Mouse (Mus musculus): ENCODE measurements at regions not wholly inside any gene's neighbourhood (a gene's known extent, or its start where the extent isn't known, plus 50 kb on each side); places are given as distances from the start of the nearest gene placed in this dataset.

DNA sequence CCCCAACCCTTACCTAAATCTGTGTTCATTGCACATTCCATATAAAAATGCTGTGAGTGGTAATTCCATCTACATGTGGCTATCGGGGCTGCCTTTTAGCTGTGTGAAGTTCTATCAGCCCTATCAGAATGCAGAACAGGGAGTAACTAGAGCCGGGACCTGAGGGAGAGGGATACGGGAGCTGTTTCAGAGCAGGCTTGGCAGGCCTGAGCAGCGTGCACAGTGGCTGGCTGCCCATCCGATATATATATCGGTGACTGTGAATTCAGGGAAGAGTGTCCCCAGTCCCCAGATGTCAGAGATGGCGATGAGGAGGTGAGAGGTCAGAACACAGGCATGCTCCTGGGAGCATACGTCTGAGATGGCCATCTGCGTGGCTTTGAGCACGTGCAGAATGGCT is 79.0 kb downstream of the Arl4c start:
- ATAC-seq (replicated peaks; ENCODE audit: insufficient number of reproducible peaks, low FRiP score, low TSS enrichment, poor library complexity, severe bottlenecking), result no peak

DNA sequence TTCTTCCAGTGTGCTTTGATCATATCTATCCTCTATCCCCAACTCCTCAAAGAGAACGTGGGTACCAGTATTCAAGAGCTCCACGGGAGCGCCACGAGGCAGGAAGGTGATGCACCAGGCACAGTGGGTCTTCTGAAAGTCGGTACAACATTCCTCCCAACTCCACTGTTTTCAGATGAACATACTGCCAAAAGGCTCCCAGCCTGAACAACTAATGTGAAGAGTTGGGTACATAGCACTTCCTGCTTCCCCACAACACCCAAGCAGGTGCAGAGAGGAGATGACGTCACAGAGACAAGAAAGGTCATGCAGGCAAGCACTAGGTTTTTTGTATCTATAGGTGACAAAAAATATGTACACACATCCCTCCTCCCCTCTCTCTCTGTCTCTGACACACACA is 79.7 kb downstream of the Arl4c start:
- no peak for ATAC-seq (replicated peaks; ENCODE audit: insufficient number of reproducible peaks, low FRiP score, low TSS enrichment, poor library complexity, severe bottlenecking)

DNA sequence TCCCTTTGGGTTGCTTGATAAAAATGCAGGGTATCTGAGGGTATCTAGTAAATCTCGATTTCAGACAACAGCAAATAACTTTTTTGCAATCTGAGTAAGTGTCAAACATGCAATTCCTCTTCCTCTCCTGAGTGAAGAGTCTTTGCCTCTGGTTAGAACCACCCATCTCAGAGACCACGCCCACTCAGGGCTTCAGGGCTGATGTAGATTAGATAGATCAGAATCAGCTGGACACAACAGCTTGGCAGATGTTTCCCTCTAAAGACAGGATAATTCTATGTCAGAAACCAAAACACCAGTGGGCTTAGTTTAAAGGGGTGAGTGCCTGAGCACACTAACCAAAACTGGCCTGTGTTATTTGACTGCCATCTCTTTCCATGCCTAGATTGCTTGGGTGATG is 80.8 kb downstream of the Arl4c start:
- ATAC-seq (replicated peaks; ENCODE audit: insufficient number of reproducible peaks, low FRiP score, low TSS enrichment, poor library complexity, severe bottlenecking), result no peak

DNA sequence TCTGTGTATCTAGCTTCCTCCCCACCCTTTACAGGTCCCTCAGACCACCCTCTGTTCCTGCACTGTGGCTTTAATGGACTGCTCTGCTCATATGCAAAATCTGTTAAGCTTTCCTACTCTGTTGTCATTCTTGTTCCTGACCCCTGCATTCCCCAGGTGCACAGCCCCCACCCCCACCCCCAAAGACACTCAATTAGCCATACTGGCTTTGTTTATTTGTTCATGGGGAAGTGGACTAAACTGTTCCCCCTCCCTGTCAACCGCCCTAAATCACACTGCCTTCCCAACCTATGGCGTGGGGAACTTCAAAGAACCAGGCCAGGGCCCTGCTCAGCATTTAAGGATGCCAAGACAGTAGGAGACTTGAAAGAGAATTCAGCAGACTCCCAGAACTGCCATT is 89.0 kb downstream of the Arl4c start:
- ATAC-seq (replicated peaks; ENCODE audit: insufficient number of reproducible peaks, low FRiP score, low TSS enrichment, poor library complexity, severe bottlenecking), result no peak

DNA sequence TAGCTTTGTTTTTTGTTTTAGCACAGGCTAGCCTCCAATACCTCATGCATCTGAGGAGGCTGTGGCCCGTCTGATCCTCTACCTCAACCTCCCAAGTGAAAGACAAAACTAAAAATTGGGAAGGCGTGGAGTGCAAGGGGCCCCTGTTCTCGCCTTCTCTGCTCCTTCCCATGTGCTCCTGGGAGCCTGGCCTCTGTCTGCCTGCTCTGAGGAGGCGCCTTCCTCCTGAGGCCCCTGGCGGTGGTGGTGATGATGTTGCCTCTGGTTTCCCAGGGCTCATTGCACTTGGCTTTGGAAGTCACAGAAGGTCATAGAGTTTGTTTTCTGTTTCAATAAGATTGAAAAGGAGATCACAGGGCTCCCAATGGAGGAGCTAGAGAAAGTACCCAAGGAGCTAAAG is 90.8 kb downstream of the Arl4c start:
- no peak for ATAC-seq (replicated peaks; ENCODE audit: insufficient number of reproducible peaks, low FRiP score, low TSS enrichment, poor library complexity, severe bottlenecking)

DNA sequence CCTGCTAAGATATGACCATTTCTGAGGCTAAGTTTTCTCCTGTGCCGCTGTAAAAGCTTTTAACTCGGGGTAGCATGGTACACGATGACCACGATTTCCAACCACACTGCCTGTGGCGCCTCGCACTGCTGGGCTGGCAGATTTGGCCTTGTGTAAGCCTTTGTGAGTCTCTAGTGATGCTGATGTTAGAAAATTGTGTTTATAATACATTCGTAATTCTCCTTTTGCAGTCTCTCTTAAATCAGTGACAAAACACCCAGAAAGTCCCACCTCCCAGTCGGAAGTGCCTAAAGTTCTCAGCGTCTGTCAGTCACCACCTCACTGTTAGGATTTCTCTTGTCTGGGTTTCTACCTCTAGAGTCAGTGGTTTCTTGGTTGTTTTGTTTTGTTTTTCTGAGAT is 91.2 kb downstream of the Arl4c start:
- no peak for ATAC-seq (replicated peaks; ENCODE audit: insufficient number of reproducible peaks, low FRiP score, low TSS enrichment, poor library complexity, severe bottlenecking)

DNA sequence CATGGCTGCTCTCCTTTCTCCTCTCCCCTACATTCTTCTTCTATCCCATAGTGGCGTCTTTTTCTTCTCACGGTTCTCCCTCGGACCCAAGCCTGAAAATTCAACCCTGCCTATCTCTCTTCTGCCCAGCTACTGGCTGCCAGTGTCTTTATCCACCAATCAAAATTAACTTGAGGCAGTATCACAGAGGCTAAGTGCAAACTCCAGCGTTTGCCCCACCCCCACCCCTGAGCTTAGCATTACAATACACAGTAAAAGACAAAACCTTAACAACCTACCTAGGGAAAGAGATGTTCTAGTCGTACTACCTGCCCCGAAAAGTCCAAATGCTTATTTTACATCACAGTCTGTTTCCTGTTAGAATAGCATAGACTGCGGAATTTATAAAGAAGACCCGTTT is 93.2 kb downstream of the Arl4c start:
- no peak for ATAC-seq (replicated peaks; ENCODE audit: insufficient number of reproducible peaks, low FRiP score, low TSS enrichment, poor library complexity, severe bottlenecking)

DNA sequence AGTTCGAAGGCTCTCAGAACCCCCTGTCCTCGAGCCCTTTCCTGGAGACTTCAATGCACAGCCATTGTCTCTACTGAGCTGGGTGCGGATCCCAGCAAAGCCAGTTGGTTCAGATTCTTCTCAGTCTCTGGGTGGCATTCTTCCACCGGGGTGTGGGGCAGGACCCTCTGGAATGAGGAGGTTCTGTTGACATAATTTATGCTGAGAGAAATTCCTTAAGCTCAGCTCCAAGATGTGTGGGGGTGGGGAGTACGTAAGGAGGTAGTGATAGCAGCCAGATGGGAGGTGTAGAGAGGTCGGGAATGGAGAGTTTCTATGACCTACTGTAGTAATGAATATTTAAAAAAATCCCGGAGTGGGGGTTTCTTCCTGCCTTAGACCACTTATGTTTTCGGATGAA is 93.8 kb downstream of the Arl4c start:
- ATAC-seq (replicated peaks; ENCODE audit: insufficient number of reproducible peaks, low FRiP score, low TSS enrichment, poor library complexity, severe bottlenecking), result no peak

DNA sequence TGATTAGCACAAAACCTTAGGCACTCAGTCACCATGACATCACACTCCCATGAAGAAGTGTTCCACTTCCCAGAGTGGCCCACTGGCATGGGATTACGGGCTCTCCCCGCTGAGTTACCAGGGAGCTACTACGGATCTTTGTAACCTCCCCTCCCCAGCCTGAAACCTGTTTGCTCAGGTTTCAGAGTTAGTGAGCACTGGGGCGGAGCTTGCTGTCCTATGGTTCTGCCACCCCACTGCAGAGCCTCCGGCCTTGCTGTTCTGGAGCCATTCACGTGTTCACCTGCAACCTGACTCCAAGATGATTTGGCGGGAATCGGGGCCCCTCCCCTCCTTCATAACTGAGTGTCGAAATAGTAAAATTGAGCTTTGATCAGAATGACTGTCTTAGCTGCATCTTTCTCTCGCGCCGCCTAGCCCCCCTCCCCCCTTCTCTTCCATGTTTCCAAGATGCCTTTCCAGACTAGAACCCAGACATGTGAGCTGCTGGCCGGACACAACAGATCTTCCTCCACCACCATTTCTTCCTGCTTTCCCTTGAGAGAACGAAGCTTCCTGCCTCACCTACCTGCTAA is 95.8 kb upstream of the Glrp1 start:
- ATAC-seq (replicated peaks; ENCODE audit: insufficient number of reproducible peaks, low FRiP score, low TSS enrichment, poor library complexity, severe bottlenecking), result no peak

DNA sequence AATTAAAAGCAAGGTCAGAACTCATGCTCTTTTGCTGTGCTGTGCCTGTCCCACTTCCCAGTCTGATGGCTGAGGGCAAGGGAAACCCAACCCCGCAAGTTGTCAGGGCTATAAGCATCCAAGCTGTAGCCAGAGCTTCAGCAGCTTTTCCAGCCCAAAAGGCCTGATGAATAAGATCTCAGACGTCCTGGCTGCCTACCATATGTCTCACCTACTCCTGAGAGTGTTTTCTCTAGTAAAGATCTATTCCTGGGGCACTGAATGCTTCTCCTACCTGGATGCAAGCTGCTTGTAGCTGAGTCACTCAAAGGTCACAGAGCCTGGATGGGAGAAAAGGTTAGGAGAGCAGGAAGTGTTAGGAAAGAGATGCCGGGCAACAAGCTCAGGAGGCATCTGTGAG is 92.4 kb upstream of the Glrp1 start:
- ATAC-seq (replicated peaks; ENCODE audit: insufficient number of reproducible peaks, low FRiP score, low TSS enrichment, poor library complexity, severe bottlenecking), result no peak

DNA sequence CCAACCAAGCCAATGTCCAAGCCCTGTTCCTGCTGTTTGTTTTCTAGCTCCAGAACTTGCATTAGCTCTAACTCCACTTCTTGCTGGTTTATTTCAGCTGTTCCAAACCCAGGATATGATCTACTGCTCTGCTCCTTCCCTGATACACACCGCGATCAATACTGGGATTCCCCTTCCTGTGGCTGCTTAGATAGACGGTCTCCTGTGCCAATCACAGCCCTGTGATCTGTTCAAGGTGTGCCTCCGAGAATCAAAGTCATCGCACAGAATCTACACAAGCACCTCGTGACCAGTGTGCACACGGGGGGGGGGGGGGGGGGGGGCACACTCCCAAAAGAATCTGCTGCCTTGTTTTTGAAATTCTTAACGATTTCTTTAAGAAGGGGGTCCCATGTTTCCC is 91.9 kb upstream of the Glrp1 start:
- no peak for ATAC-seq (replicated peaks; ENCODE audit: insufficient number of reproducible peaks, low FRiP score, low TSS enrichment, poor library complexity, severe bottlenecking)

DNA sequence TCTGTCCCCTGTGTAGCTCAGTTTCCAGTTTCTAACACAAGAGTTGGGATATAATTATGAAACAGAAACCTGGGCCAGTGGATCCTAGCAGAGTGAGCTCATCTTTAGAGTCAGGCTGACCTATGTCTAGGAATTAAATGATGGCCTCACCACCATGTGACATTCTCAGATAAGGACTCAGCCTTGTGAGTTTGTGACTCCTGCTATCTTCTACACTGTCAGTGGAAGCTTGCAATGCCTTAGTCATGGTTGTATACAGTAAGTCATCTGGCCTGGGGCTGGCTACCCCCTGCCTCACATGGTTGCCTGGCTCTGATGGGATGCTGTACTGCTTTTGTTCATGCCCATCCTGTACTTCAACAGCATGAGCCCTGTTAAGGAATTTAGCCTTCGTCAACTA is 90.3 kb upstream of the Glrp1 start:
- ATAC-seq (replicated peaks; ENCODE audit: insufficient number of reproducible peaks, low FRiP score, low TSS enrichment, poor library complexity, severe bottlenecking), result no peak

DNA sequence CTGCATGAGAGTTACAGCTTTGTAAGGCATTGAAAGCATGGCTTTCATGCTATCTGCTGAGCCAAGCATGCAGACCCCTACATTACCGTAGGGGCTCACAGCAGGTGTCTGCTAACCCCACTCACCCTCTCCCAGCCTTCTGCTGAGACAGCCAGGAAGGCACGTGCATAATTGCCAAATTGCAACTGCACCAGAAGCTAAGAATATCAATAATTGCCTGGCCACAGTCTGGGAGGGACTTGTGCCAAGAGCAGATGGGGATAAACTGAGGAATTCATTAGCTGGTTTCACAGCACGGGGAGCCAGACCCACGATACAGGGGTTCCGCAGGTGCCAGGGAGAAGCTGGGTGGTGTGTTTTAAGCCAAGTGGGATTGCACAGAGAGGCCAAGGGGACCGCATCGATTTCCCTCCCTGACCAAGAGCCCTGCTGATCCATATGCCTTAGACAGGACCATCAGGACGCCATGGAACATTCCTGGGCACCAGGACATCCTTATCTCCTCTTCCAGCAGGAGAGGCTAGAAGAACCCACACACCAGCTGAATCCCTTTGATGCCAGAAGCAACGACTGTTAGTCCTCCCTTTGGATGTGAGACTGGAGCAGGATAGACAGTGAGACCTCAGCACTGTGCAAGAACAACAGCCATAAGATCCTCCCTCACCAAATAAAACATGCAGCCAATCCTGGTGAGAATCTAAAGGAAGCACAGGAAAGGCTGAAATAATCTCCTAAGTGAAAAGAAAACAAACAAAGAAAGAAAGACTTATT is 84.8 kb upstream of the Glrp1 start:
- ATAC-seq (replicated peaks; ENCODE audit: insufficient number of reproducible peaks, low FRiP score, low TSS enrichment, poor library complexity, severe bottlenecking), result no peak

DNA sequence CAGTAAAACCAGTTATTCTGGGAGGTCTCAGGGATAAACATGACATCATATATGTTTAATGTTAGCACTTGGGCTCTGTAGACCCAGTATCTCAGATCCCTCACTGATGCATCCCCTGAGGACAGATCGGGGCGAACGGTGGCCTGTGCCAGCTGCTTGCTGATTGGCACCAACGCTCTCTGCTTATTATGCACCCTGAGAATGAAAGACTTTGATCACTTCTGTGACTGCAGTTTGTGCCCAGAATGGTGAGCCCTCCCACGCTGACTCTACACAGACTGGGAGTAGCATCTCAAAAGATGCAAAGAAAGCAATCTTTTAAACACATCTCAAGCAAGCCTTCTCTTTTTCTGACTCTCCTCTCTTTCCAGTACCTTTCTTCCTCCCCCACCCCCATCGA is 82.2 kb upstream of the Glrp1 start:
- no peak for ATAC-seq (replicated peaks; ENCODE audit: insufficient number of reproducible peaks, low FRiP score, low TSS enrichment, poor library complexity, severe bottlenecking)

DNA sequence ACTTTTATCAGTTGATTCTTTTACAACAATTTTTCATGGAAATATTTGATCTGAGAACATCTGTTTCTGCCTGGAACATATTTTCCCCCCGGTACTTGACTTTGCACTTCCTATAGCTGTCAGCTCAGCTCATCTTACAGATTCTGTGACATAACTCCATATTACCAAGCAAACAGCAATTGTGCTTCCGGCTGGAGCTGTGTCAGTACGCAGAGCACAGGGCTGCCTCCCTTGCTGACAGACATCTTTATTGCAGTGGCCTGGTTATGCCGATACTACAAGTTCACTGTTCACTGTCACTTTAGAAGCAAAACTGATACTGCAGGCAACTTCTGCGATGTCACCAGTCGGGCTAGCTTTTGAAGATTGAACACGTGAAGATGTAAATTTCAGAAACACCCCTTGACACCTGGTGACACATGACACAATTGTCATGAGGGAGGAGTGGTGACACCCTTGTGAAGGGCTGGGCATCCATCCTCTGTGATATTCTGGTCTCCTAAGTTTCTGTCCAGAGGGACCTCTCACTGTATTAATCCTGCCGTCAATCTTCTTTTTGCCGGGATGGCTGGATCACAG is 81.0 kb upstream of the Glrp1 start:
- no peak for ATAC-seq (replicated peaks; ENCODE audit: insufficient number of reproducible peaks, low FRiP score, low TSS enrichment, poor library complexity, severe bottlenecking)

DNA sequence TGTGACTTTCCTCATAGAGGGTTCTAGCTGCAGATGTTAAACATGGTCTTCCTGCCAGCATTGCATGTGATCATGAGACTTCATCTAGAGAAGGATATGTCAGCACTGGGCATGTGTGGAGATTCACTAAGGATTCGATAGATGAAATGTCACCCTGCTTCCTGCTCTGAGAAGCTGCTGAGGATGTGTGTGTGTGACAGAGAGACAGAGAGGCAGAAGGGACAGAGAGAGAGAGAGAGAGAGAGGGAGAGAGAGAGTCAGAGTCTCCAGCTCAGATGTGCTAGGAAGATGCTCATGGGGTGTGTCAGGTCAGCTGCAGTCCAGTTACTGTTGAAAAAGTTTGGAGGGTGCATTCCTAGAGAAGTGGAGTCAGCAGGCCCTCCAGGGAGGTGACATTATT is 78.9 kb upstream of the Glrp1 start:
- ATAC-seq (replicated peaks; ENCODE audit: insufficient number of reproducible peaks, low FRiP score, low TSS enrichment, poor library complexity, severe bottlenecking), result no peak

DNA sequence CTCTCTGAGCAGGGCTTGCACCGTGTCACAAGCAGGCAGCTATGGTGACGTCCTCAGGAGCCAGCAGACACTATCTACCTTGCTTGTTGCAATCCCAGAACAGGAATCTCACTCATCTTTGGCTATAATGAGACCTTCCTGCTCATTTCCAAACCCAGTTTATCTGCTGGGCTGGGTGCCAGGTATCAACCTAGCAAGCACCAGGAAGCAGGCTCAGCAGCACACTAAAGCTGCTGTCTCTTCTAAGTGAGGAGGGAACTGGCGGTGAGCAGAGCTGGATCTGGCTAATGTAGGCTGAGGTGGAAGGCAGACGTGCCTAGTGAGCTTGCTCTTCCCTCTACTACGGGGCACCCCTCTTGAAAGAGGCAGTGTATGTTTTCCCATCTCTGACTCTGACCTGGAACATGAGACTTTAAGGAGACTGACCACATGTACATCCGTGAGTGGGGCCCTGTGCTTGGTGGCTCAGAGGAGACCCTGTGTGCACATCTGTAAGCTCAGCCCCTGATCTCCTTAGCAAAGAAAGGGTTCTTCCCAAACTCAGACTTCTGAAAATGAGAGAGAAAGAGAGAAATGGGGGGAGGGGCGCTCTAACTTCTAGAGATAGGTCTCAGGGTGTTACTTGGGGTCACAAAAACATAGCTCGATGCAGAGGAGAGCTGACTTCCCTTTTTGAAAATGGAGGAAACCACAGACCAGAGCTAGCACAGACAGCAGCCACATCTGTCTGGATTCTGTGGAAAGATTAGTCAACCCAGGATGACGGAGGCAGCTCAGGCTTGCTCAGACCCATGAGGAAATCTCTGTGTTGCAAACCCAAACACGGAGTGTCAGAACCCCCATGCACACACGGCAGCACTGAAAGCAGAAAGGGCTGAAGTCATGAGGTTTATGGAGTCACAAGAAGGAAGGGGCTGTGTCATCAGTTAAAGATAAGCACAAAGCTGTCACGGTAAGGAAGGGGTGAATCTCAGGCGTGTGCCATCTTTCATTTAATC is 77.3 kb upstream of the Glrp1 start:
- ATAC-seq (replicated peaks; ENCODE audit: insufficient number of reproducible peaks, low FRiP score, low TSS enrichment, poor library complexity, severe bottlenecking), result peak; percentile 92

DNA sequence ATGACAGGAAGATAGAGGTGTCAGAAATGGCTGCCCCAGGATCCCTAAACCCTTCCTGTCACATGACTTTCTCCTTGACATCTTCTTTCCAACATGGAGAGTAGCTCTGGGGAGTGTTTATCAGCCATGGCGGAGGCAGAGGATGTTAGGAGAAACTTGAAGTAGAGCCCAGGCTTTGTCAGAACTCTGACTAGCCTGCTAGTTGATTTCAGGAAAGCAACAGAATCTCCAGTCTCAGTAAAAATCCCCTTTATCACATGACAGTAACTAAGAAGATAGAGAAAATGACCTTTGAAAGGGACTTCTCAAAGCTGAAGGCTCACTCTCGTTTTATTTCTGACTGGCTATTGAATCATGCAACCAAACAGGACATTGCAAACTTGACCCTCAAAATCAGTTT is 76.3 kb upstream of the Glrp1 start:
- no peak for ATAC-seq (replicated peaks; ENCODE audit: insufficient number of reproducible peaks, low FRiP score, low TSS enrichment, poor library complexity, severe bottlenecking)

DNA sequence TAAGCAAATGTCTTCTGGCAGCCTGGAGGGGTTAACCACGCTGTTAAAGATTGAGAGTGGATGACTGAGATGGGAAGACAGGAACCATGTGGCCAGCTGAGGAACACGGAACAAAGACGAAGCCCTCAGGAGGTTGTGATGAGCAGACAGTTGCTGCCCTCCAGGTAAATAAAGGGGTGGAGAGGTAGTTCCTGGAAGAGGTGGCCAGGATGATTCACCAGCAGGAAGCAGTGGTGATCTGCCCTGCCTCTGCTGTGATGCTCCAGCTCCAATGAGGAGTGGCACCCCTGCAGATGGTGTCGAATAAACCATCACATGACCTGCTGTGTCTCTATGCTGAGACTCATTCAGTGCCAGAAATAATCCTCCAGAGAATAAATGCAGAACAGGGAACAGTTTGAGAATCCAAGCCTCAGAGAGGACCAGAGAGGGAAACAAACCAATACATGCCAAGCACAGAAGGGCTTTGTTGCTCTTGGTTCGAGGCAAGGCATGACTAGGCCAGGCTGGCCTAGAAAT is 74.7 kb upstream of the Glrp1 start:
- no peak for ATAC-seq (replicated peaks; ENCODE audit: insufficient number of reproducible peaks, low FRiP score, low TSS enrichment, poor library complexity, severe bottlenecking)

Data from monocyte, adult 5-6 weeks (primary cell).